Mouse (Mus musculus): ENCODE data around the gene Tmem59l. TPM values are rescaled to one million over a fixed set of nuclear protein-coding genes. Genes with fewer than 3 reads are reported as not detected.

The Tmem59l gene
- polyA plus RNA-seq, 1 experiment, result 0.36 TPM

DNA sequence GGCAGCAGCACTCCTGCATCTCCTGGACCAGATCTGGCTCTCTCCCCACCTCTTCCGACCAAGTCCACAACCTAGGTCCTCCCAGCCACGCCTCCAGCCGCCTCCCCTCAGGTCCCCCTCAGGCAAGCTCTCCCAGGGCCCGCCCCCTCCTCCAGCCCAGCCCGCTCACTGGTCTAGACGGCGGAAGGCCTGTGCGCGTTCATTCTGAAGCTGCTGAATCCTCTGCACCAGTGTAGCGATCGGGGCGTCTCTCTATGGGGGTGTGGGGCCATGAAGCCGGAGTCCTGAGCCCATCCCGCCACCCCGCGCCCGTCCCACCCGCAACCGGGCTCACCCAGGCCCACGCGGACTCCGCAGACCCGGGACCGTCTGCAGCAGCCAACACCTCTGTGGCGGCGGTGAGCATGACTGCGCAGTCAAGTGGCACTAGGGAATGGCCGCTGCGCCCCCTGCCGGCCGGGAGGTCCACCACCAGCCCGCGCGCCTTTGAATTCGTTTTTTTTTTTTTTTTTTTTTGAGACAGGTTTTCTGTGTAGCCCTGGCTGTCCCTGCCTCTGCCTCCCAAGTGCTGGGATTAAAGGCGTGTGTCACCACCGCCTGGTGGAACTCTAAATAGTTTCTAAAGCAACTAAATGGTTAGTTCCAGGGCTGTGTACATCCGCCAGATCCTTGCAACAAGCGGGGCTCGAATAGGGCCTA is 19.3 kb upstream of the Tmem59l start, which contains the start of gene Rex1bd:
Rex1bd (minus strand) TSS at position 425 of the 699 bp plus-strand sequence.
- H3K79me3 ChIP-seq (ENCODE audit: low read depth), result peaks cover 34% of the 10 kb centered on the region
- peak within 1 kb of the TSS; percentile 69 for H3ac ChIP-seq (ENCODE audit: control insufficient read depth, insufficient read length, low read depth)
- H3K36me3 ChIP-seq (ENCODE audit: control insufficient read depth, insufficient read depth), result peaks cover 34% of the 10 kb centered on the region
- H3K79me2 ChIP-seq (ENCODE audit: control insufficient read depth, insufficient read depth), result peaks cover 53% of the 10 kb centered on the region
- peak within 1 kb of the TSS; percentile 48 for H3K4me3 ChIP-seq (ENCODE audit: insufficient read depth, poor library complexity, severe bottlenecking)
- TF ChIP-seq MAX (IDR thresholded peaks at IDR 0.05), result no peak
- TF ChIP-seq CTCF (IDR thresholded peaks at IDR 0.05; ENCODE audit: control insufficient read depth, insufficient read depth, insufficient read length), result peak; percentile 93
- H3K27me3 ChIP-seq (ENCODE audit: control insufficient read depth, insufficient read depth, insufficient read length), result no peaks in the 10 kb centered on the region

DNA sequence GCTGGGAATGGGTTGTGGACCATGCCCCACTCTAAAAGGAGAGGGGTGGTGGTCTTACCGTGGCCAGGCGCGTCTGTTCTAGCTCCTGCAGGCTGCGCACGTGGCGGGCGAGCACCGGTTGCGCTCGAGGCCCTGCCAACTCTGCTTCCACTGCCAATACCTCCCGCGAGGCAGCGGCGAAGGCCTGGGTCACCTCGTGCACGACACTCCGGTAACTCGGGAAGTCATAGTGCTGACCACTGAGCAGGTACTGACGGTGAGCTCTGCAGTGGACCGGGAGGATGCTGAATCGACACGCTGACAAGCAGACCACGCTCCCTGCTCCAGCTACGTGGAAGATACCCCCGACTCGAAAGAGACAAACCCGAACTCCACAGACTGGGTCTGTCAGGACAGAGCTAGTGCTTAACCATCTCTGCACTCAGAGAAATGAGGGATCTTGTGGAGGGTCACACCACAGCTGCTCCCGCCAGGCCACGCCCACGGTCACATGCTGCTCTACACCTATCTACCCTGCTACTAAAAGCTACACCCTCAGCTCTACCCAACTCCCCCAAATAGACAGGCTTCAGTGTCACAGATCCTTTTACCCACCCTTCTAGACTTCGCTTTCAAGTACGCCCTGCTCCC is 18.7 kb upstream of the Tmem59l start:
- H3K79me2 ChIP-seq (ENCODE audit: control insufficient read depth, insufficient read depth), result peaks cover 46% of the 10 kb centered on the region
- H3ac ChIP-seq (ENCODE audit: control insufficient read depth, insufficient read length, low read depth), result peak overlapping the region; percentile 69
- peak overlapping the region; percentile 48 for H3K4me3 ChIP-seq (ENCODE audit: insufficient read depth, poor library complexity, severe bottlenecking)
- peaks cover 33% of the 10 kb centered on the region for H3K36me3 ChIP-seq (ENCODE audit: control insufficient read depth, insufficient read depth)
- no peaks in the 10 kb centered on the region for H3K27me3 ChIP-seq (ENCODE audit: control insufficient read depth, insufficient read depth, insufficient read length)
- TF ChIP-seq FOSL1 (IDR thresholded peaks at IDR 0.05; ENCODE audit: insufficient read depth, low read length, poor library complexity, severe bottlenecking) (no peak), USF1 (IDR thresholded peaks at IDR 0.05; ENCODE audit: low read depth) (peak; percentile 83)
- peaks cover 31% of the 10 kb centered on the region for H3K79me3 ChIP-seq (ENCODE audit: low read depth)

DNA sequence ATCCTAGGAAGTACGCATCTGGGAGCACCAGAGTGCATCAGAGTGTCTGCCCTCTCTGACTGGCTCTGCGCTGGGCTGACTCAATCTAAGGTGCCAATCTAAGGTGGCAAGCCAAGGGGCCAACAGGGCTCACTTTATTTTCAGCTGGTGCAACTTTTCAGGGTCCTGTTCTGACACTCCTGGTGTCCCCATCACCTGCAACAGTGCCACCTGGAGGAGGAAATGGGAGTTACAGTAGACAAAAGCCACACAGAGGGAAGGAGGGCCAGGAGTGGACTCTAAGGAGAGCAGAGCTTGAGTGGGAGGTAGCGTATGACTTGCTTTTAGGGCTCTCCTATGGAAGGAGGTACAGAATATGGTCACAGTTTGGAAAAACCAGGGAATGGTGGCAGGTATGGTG is 17.7 kb upstream of the Tmem59l start:
- TF ChIP-seq FOSL1 (IDR thresholded peaks at IDR 0.05; ENCODE audit: insufficient read depth, low read length, poor library complexity, severe bottlenecking), result no peak
- TF ChIP-seq USF1 (IDR thresholded peaks at IDR 0.05; ENCODE audit: low read depth), result no peak
- peak; percentile 36 for TF ChIP-seq CTCF (IDR thresholded peaks at IDR 0.05; ENCODE audit: control insufficient read depth, insufficient read depth, insufficient read length)
- no peak for TF ChIP-seq MYOG (IDR thresholded peaks at IDR 0.05; ENCODE audit: control insufficient read depth, extremely low read depth, insufficient read length)
- TF ChIP-seq MYOD1 (IDR thresholded peaks at IDR 0.05; ENCODE audit: control insufficient read depth, insufficient read length, low read depth), result no peak
- TF ChIP-seq MAX (IDR thresholded peaks at IDR 0.05), result no peak
- TF ChIP-seq CEBPB (IDR thresholded peaks at IDR 0.05; ENCODE audit: low read depth), result no peak
- peaks cover 39% of the 10 kb centered on the region for H3K79me2 ChIP-seq (ENCODE audit: control insufficient read depth, insufficient read depth)
- H3K36me3 ChIP-seq (ENCODE audit: control insufficient read depth, insufficient read depth), result peaks cover 39% of the 10 kb centered on the region
- no peaks in the 10 kb centered on the region for H3K27me3 ChIP-seq (ENCODE audit: control insufficient read depth, insufficient read depth, insufficient read length)
- peak overlapping the region; percentile 48 for H3K4me3 ChIP-seq (ENCODE audit: insufficient read depth, poor library complexity, severe bottlenecking)
- H3K79me3 ChIP-seq (ENCODE audit: low read depth), result peaks cover 29% of the 10 kb centered on the region
- H3ac ChIP-seq (ENCODE audit: control insufficient read depth, insufficient read length, low read depth), result peak overlapping the region; percentile 14

DNA sequence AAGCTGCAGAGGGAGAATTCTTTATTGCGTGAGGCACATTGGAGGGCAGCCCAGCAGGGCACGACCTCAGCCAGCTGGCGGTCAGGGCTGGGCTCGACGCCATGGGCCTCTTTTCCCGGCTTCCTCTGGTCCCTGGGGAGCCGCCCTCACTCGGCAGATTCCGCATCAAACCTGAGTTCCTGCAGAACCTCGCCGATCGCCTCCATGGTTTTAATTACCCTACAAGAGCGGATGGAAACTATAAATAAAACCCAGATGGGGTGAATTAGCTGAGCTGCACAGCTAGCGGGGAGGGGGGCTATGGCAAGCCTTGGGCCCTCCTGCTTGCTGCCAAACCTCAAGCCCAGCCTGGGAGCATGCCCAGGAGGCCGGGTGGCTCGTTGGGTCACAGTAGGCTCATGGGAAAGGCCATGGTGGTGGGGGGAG is 17.1 kb upstream of the Tmem59l start:
- peak overlapping the region; percentile 14 for H3K4me3 ChIP-seq (ENCODE audit: insufficient read depth, poor library complexity, severe bottlenecking)
- peaks cover 24% of the 10 kb centered on the region for H3K79me3 ChIP-seq (ENCODE audit: low read depth)
- TF ChIP-seq MAX (IDR thresholded peaks at IDR 0.05) (no peak), MYOD1 (IDR thresholded peaks at IDR 0.05; ENCODE audit: control insufficient read depth, insufficient read length, low read depth) (peak; percentile 29), CEBPB (IDR thresholded peaks at IDR 0.05; ENCODE audit: low read depth) (no peak)
- H3K79me2 ChIP-seq (ENCODE audit: control insufficient read depth, insufficient read depth), result peaks cover 33% of the 10 kb centered on the region
- H3K27me3 ChIP-seq (ENCODE audit: control insufficient read depth, insufficient read depth, insufficient read length), result no peaks in the 10 kb centered on the region
- H3K36me3 ChIP-seq (ENCODE audit: control insufficient read depth, insufficient read depth), result peaks cover 35% of the 10 kb centered on the region
- H3ac ChIP-seq (ENCODE audit: control insufficient read depth, insufficient read length, low read depth), result no peak overlapping the region

DNA sequence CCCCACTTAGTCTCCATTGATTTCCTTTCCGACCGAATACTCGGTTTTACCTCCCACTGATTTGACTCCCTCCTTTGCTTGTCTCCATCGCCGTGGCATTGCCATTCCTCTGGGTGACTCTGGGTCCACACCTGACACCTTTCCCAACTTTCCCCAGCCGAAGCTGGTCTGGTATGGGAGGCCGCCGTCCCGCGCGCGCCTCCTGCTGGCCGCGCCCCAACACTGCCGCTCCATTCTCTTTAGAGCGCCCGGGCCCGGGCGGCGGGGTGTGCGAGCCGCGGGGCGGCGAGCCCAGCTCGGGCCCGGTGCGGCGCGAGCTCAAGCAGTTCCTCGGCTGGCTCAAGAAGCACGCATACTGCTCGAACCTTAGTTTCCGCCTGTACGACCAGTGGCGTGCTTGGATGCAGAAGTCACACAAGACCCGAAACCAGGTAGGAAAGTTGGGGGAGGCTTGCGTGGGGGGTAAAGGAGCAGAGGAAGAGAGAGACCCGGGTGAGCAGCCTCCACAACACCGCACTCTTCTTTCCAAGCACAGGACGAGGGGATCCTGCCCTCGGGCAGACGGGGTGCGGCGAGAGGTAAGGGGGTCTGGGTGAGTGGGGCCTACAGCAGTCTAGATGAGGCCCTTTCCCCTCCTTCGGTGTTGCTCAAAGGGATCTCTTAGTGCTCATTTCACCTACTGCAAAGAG is 16.0 kb upstream of the Tmem59l start:
- TF ChIP-seq CTCF (IDR thresholded peaks at IDR 0.05; ENCODE audit: control insufficient read depth, insufficient read depth, insufficient read length) (peak; percentile 94), FOSL1 (IDR thresholded peaks at IDR 0.05; ENCODE audit: insufficient read depth, low read length, poor library complexity, severe bottlenecking) (no peak)
- H3K27me3 ChIP-seq (ENCODE audit: control insufficient read depth, insufficient read depth, insufficient read length), result no peaks in the 10 kb centered on the region
- no peak overlapping the region for H3K4me3 ChIP-seq (ENCODE audit: insufficient read depth, poor library complexity, severe bottlenecking)
- peak overlapping the region; percentile 48 for H3ac ChIP-seq (ENCODE audit: control insufficient read depth, insufficient read length, low read depth)
- H3K36me3 ChIP-seq (ENCODE audit: control insufficient read depth, insufficient read depth), result peaks cover 25% of the 10 kb centered on the region
- peaks cover 30% of the 10 kb centered on the region for H3K79me2 ChIP-seq (ENCODE audit: control insufficient read depth, insufficient read depth)
- peaks cover 14% of the 10 kb centered on the region for H3K79me3 ChIP-seq (ENCODE audit: low read depth)

DNA sequence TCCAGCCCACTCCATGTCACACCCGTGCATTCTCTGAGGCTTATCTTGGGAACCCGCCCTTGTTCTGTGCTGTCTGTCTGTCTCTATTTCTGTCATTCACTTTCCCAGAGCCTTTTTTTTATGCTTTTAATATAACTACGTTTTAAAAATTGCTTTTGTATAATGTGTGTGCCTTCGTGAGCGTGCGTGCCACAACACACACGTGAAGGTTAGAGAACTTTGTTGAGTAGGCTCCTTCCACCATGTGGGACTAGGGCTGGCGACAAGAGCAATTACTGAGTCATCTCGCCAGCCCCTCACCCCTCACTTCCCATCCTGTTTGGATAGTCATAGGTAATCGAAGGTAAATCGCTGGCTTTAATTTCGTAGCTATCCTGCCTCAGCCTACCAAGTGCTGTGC is 15.4 kb upstream of the Tmem59l start:
- peaks cover 29% of the 10 kb centered on the region for H3K79me2 ChIP-seq (ENCODE audit: control insufficient read depth, insufficient read depth)
- H3K27me3 ChIP-seq (ENCODE audit: control insufficient read depth, insufficient read depth, insufficient read length), result no peaks in the 10 kb centered on the region
- peaks cover 11% of the 10 kb centered on the region for H3K79me3 ChIP-seq (ENCODE audit: low read depth)
- TF ChIP-seq MAX (IDR thresholded peaks at IDR 0.05), result no peak
- no peak for TF ChIP-seq MYOD1 (IDR thresholded peaks at IDR 0.05; ENCODE audit: control insufficient read depth, insufficient read length, low read depth)
- no peak for TF ChIP-seq MYOG (IDR thresholded peaks at IDR 0.05; ENCODE audit: control insufficient read depth, extremely low read depth, insufficient read length)
- no peak for TF ChIP-seq FOSL1 (IDR thresholded peaks at IDR 0.05; ENCODE audit: insufficient read depth, low read length, poor library complexity, severe bottlenecking)
- TF ChIP-seq USF1 (IDR thresholded peaks at IDR 0.05; ENCODE audit: low read depth), result no peak
- no peak for TF ChIP-seq CTCF (IDR thresholded peaks at IDR 0.05; ENCODE audit: control insufficient read depth, insufficient read depth, insufficient read length)
- no peak for TF ChIP-seq CEBPB (IDR thresholded peaks at IDR 0.05; ENCODE audit: low read depth)
- H3ac ChIP-seq (ENCODE audit: control insufficient read depth, insufficient read length, low read depth), result no peak overlapping the region
- peaks cover 18% of the 10 kb centered on the region for H3K36me3 ChIP-seq (ENCODE audit: control insufficient read depth, insufficient read depth)
- H3K4me3 ChIP-seq (ENCODE audit: insufficient read depth, poor library complexity, severe bottlenecking), result no peak overlapping the region

All from C2C12 (cell line).